Mouse (Mus musculus) spleen, postnatal 14 days (tissue): Measurements from ENCODE around the gene Atp1a3.
"Not testable (repeated sequence)": the region's sequence is repeated elsewhere in the genome, so short reads cannot be mapped to it uniquely, and the experiment has no call there.

Experiments used
- DNase-seq, 2 experiments: peaks; one replicate each; pipeline ENCODE4 v3.0.0; 2021 to 2022; ENCODE audit warnings: low spot score in 2 of 2

Atp1a3 gene

GRCm38 (mm10) chr7:25005421-25006065 lies at the start of gene Atp1a3:
Gene Atp1a3 (minus strand): TSS chr7:25005958.
- no peak for DNase-seq

- no peak for DNase-seq
Measured at GRCm38 (mm10) chr7:25052587-25052986, 46.8 kb upstream of the Atp1a3 start.

- no peak for DNase-seq
Measured at GRCm38 (mm10) chr7:25049295-25049930, 43.7 kb upstream of the Atp1a3 start.

- no peak for DNase-seq
Measured at GRCm38 (mm10) chr7:25047363-25047762, 41.6 kb upstream of the Atp1a3 start.

- not testable (repeated sequence) for DNase-seq
Measured at GRCm38 (mm10) chr7:25044599-25044998, 38.8 kb upstream of the Atp1a3 start.

- no peak for DNase-seq
Measured at GRCm38 (mm10) chr7:25041921-25042320, 36.2 kb upstream of the Atp1a3 start.

GRCm38 (mm10) chr7:25035916-25036315 lies 30.2 kb upstream of the Atp1a3 start:
- peak; percentile 41 to 68 for DNase-seq

- no peak for DNase-seq
Measured at GRCm38 (mm10) chr7:25034796-25035195, 29.0 kb upstream of the Atp1a3 start.

GRCm38 (mm10) chr7:25031528-25031927 lies 25.8 kb upstream of the Atp1a3 start:
- no peak for DNase-seq

- DNase-seq, result peak; percentile 39 to 71
Measured at GRCm38 (mm10) chr7:25030032-25030753, 24.4 kb upstream of the Atp1a3 start.

- DNase-seq, result no peak
Measured at GRCm38 (mm10) chr7:25026452-25026851, 20.7 kb upstream of the Atp1a3 start.

GRCm38 (mm10) chr7:25025855-25026439 lies 20.2 kb upstream of the Atp1a3 start:
- DNase-seq, result no peak

GRCm38 (mm10) chr7:25011592-25011991 lies 5.8 kb upstream of the Atp1a3 start:
- no peak for DNase-seq

- DNase-seq, result no peak
Measured at GRCm38 (mm10) chr7:25010090-25010913, 4.5 kb upstream of the Atp1a3 start.

- DNase-seq, result no peak
Measured at GRCm38 (mm10) chr7:25009099-25009700, 3.4 kb upstream of the Atp1a3 start.

GRCm38 (mm10) chr7:25008635-25009034 lies 2.9 kb upstream of the Atp1a3 start:
- peak in 1 of 2 experiments; percentile 49 for DNase-seq

GRCm38 (mm10) chr7:25007609-25008374 lies 2.0 kb upstream of the Atp1a3 start:
- DNase-seq, result no peak

- DNase-seq, result no peak
Measured at GRCm38 (mm10) chr7:25006586-25007364, 1.0 kb upstream of the Atp1a3 start.

- no peak for DNase-seq
Measured at GRCm38 (mm10) chr7:25006171-25006570, 413 bp upstream of the Atp1a3 start.

GRCm38 (mm10) chr7:25004806-25005205 lies 952 bp downstream of the Atp1a3 start:
- no peak for DNase-seq
